Mouse (Mus musculus) right cerebral cortex, postnatal 10 days (tissue): ENCODE measurements at regions not wholly inside any gene's neighbourhood (a gene's known extent, or its start where the extent isn't known, plus 50 kb on each side); places are given as distances from the start of the nearest gene placed in this dataset.

Source experiments
- DNase-seq, 2 experiments: peaks; one replicate each; pipeline ENCODE4 v3.0.0; 2021; ENCODE audit warnings: low spot score in 2 of 2

- DNase-seq = no peak
Measured at GRCm38 (mm10) chr17:84129204-84129603, 58.5 kb downstream of the Zfp36l2 start.

GRCm38 (mm10) chr17:84128262-84128661 is 59.5 kb downstream of the Zfp36l2 start:
- DNase-seq = no peak

GRCm38 (mm10) chr17:84126168-84126567 is 61.6 kb downstream of the Zfp36l2 start:
- DNase-seq = no peak

- no peak for DNase-seq
Measured at GRCm38 (mm10) chr17:84123161-84123560, 64.6 kb downstream of the Zfp36l2 start.

GRCm38 (mm10) chr17:84122486-84123131 is 65.1 kb downstream of the Zfp36l2 start:
- DNase-seq = no peak

- no peak for DNase-seq
Measured at GRCm38 (mm10) chr17:84121291-84121690, 66.5 kb downstream of the Zfp36l2 start.

- DNase-seq = peak in 1 of 2 experiments; percentile 49
Measured at GRCm38 (mm10) chr17:84119221-84120017, 68.3 kb downstream of the Zfp36l2 start.

- no peak for DNase-seq
Measured at GRCm38 (mm10) chr17:84118781-84119180, 69.0 kb downstream of the Zfp36l2 start.

- peak; percentile 55 to 56 for DNase-seq
Measured at GRCm38 (mm10) chr17:84118271-84118670, 69.5 kb downstream of the Zfp36l2 start.

- DNase-seq = no peak
Measured at GRCm38 (mm10) chr17:84117756-84118155, 70.0 kb downstream of the Zfp36l2 start.

GRCm38 (mm10) chr17:84116340-84117279 is 71.1 kb downstream of the Zfp36l2 start:
- DNase-seq = no peak

- DNase-seq = peak; percentile 33 to 42
Measured at GRCm38 (mm10) chr17:84115957-84116339, 71.8 kb downstream of the Zfp36l2 start.

GRCm38 (mm10) chr17:84115133-84115532 is 72.6 kb downstream of the Zfp36l2 start:
- DNase-seq = no peak

GRCm38 (mm10) chr17:84114279-84114994 is 73.3 kb downstream of the Zfp36l2 start:
- no peak for DNase-seq

- DNase-seq = peak; percentile 70 to 81
Measured at GRCm38 (mm10) chr17:84113608-84114278, 74.0 kb downstream of the Zfp36l2 start.

GRCm38 (mm10) chr17:84112411-84113031 is 75.2 kb downstream of the Zfp36l2 start:
- peak in 1 of 2 experiments; percentile 32 for DNase-seq

GRCm38 (mm10) chr17:84111787-84112370 is 75.9 kb downstream of the Zfp36l2 start:
- no peak for DNase-seq

GRCm38 (mm10) chr17:84110945-84111344 is 76.8 kb downstream of the Zfp36l2 start:
- DNase-seq = no peak

- no peak for DNase-seq
Measured at GRCm38 (mm10) chr17:84110000-84110695, 77.6 kb downstream of the Zfp36l2 start.
